Mouse (Mus musculus): ENCODE data around the gene Gm8011. TPM values are rescaled to one million over a fixed set of nuclear protein-coding genes. Genes with fewer than 3 reads are reported as not detected.
"Not testable (repeated sequence)": the region's sequence is repeated elsewhere in the genome, so short reads cannot be mapped to it uniquely, and the experiment has no call there.

Gm8011 gene
- not detected in 2 replicates for polyA plus RNA-seq (2012; rRNA removed)

DNA sequence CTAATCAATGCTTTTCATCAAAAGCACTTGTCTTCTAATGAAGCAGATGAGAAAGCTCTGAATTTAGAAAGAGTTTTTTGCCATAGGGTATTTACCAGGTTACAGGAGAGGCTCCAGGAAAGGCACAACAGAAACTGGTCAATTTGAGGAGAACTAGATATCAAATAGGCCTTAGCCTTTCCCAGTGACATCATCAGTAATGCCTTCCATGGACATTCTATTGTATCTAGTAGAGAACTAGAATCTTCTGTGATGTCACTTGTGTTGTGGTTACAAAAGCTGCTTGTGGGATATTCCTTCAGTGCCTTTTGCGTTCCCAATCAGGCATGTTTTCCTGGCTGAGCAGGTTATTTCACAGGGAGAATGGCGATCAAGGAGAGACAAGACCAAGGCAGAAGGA, at the start of gene Gm8011:
TSS of gene Gm8011 (plus strand) at position 301 of the 400 bp plus-strand sequence.
- not testable (repeated sequence) for DNase-seq (ENCODE audit: low read depth, low spot score)
- 44% methylated on average over 2 of the region's 2 CpGs for WGBS

DNA sequence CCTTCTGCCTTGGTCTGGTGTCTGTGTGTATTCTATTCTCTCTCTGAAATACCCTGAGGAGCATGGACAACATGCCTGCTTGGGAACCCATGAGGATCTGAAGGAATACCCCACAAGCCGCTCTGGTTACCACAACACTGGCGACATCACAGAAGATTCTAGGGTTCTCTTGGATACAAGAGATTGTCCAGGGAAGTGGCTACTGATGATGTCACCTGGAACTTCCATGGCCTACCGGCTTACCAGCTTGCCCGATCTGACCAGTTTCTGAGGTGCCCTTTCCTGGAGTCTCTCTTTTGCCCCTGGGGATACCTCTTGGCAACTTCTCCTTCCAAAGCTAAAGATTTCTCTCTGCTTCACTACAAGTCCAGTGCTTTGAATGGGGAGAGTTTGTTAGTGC, 24.1 kb upstream of the Gm8011 start, which contains the start of gene Gm8005:
TSS of gene Gm8005 (minus strand) at position 101 of the 400 bp plus-strand sequence.
- 95% methylated on average over 2 of the region's 4 CpGs for WGBS
- not testable (repeated sequence) for DNase-seq (ENCODE audit: low read depth, low spot score)

DNA sequence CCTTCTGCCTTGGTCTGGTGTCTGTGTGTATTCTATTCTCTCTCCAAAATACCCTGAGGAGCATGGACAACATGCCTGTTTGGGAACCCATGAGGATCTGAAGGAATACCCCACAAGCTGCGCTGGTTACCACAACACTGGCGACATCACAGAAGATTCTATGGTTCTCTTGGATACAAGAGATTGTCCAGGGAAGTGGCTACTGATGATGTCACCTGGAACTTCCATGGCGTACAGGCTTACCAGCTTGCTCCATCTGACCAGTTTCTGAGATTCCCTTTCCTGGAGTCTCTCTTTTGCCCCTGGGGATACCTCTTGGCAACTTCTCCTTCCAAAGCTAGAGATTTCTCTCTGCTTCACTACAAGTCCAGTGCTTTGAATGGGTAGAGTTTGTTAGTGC, 38.6 kb downstream of the Gm8011 start, which contains the start of gene Gm8020:
TSS of gene Gm8020 (minus strand) at position 101 of the 400 bp plus-strand sequence.
- WGBS, result 80% methylated on average over 2 of the region's 3 CpGs

More for the DNA sequence above, 38.6 kb downstream of the Gm8011 start, which contains the start of gene Gm8020:
- not testable (repeated sequence) for DNase-seq (ENCODE audit: low read depth, low spot score)

Other genes starting within 250 kb of the Gm8011 start
- not detected in 2 replicates for gene Gm17026, start 203.8 kb upstream of the Gm8011 start, polyA plus RNA-seq (2012; rRNA removed)
- gene Gm9611, start 166.5 kb upstream of the Gm8011 start, polyA plus RNA-seq (2012; rRNA removed), result not detected in 2 replicates
- gene Gm7995, start 153.7 kb upstream of the Gm8011 start, polyA plus RNA-seq (2012; rRNA removed), result not detected in 2 replicates
- not detected in 2 replicates for gene Gm8005, start 24.2 kb upstream of the Gm8011 start, polyA plus RNA-seq (2012; rRNA removed)
- gene Gm8020, start 38.5 kb downstream of the Gm8011 start, polyA plus RNA-seq (2012; rRNA removed), result not detected in 2 replicates
- gene Gm8024, start 60.4 kb downstream of the Gm8011 start, polyA plus RNA-seq (2012; rRNA removed), result not detected in 2 replicates
- not detected in 2 replicates for gene Gm17124, start 136.0 kb downstream of the Gm8011 start, polyA plus RNA-seq (2012; rRNA removed)
- gene Gm3633, start 178.0 kb downstream of the Gm8011 start, polyA plus RNA-seq (2012; rRNA removed), result not detected in 2 replicates
- gene Gm10378, start 192.1 kb downstream of the Gm8011 start, polyA plus RNA-seq (2012; rRNA removed), result not detected in 2 replicates

Measured in large intestine, adult 2 months (tissue).